Mouse (Mus musculus) stomach, postnatal 0 days (tissue): ENCODE measurements around the gene Aatk.

Source experiments
- CTCF ChIP-seq: IDR thresholded peaks from 2 replicates; pipeline ENCODE4 v1.5.1; 2016; ENCODE audit warnings: antibody characterized with exemption, low read depth, mild to moderate bottlenecking, moderate library complexity
- EP300 ChIP-seq: optimal IDR thresholded peaks from 2 replicates; pipeline ENCODE3; 2016; ENCODE audit warnings: antibody characterized with exemption

DNA sequence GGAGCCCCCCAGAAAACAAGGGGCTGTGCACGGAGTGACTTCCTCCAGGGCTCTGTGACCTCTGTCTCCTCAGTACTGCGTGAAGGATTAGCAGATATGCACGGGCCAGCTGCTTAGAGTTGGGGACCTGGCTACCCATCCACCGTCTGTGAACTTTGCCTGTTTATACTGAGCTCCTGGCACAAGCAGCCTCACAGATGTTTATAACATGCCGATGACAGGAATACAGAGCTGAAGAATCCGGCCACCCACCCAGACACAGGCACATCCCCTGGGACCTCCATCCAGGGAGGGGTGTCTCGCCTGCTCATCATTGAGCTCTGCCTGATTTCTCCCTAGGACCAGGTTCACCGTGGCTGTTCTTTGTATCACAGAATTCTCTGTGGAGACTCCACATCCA is 14.9 kb downstream of the Aatk start:
- no peak for TF ChIP-seq EP300
- TF ChIP-seq CTCF: no peak
